Mouse (Mus musculus): ENCODE measurements around the gene Thtpa.

The Thtpa gene

DNA sequence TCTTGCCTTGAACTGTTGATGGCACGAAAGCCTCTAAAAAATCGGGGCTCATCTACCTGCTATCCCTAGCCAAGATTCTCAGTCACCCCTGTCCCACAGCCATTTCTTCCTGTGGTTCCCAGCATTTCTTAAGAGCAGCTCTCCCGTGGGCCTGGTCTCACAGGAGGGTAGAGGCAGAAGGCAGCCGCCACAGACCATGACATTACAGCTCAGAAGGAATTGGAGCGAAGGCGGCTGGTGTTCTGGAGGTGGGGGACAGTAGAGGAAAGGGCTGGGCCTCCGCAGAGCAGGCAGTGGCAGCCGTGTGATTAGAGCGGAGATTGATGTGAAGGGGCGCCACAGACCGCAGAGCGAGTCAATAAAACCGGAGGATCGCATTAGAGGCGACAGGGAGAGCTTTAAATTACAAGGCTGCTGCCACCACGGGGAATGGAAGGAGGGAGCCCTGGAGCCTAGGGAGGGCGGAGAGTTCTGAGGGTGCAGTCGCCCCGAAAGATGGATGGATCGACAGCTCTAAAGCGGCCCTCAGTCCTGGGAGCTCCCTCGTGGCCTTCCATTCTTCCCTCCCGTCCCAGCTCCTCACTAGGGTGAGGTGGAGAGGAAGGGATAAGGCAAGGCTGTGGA, 16.1 kb upstream of the Thtpa start:
- peak; percentile 54 to 56 for DNase-seq

- peak; percentile 88 to 92 for DNase-seq
These were observed 15.2 kb upstream of the Thtpa start for GRCm38 (mm10) chr14:55079214-55079970.

- no peak for DNase-seq
These were observed 13.5 kb upstream of the Thtpa start for GRCm38 (mm10) chr14:55081105-55081504.

- no peak for DNase-seq
These were observed 11.1 kb upstream of the Thtpa start for GRCm38 (mm10) chr14:55083481-55083880.

- DNase-seq: no peak
These were observed 9.1 kb upstream of the Thtpa start for GRCm38 (mm10) chr14:55085324-55086008.

- no peak for DNase-seq
These were observed 8.5 kb upstream of the Thtpa start for GRCm38 (mm10) chr14:55086009-55086514.

GRCm38 (mm10) chr14:55089199-55089947, 5.2 kb upstream of the Thtpa start:
- DNase-seq: peak in 1 of 2 experiments; percentile 68

GRCm38 (mm10) chr14:55091209-55091865, 3.2 kb upstream of the Thtpa start:
- peak; percentile 65 to 68 for DNase-seq

DNA sequence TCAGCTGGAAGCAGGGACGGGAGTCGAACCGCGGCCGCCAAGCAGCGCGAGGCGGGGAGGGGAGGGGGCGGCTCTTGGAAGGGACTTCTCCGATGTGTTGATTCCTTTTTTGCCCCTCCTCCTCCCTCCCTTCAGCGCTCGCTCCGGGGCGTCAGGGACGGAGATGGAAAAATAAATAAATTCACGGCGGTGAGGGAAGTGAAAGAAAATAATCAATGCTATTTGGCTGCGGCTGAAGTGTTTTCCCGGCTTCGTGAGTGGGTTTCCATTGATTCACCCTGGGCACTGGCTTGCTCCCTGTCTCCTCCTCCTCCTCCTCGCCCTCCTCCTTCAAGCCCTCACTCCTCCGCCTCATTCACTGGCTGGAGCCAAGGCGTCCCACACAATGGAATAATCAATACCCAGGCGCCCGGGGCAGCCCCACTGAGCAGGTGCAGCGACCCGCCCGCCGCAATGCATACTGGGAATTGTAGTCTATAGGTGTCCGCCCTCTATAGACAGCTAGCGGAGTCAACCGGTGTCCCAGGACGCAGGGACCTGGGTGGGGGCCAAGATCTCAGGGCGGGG, 2.5 kb upstream of the Thtpa start, which contains the start of gene Zfhx2:
TSS of gene Zfhx2 (minus strand) at position 314 of the 567 bp plus-strand sequence.
- peak; percentile 95 to 98 for DNase-seq

DNA sequence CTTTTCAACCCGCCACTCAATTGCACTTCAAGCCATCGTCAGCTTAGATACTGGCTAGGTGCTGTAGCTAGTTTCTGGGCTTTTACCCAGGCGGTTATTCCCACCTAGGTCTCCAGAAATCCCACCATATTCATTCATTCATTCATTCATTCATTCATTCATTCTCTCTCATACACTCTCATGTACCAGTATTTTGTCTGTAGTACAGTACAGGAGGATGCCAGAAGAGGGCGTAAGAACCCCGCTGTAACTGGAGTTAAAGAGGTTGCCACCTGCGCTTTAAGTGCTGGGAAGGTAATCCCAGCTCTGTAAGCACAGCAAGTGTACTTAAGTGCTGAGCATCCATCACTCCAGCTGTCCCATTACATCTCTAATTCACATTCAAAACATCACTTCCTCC, 657 bp upstream of the Thtpa start:
- no peak for DNase-seq

GRCm38 (mm10) chr14:55095263-55095662, 679 bp downstream of the Thtpa start:
- DNase-seq: peak; percentile 29 to 51

DNA sequence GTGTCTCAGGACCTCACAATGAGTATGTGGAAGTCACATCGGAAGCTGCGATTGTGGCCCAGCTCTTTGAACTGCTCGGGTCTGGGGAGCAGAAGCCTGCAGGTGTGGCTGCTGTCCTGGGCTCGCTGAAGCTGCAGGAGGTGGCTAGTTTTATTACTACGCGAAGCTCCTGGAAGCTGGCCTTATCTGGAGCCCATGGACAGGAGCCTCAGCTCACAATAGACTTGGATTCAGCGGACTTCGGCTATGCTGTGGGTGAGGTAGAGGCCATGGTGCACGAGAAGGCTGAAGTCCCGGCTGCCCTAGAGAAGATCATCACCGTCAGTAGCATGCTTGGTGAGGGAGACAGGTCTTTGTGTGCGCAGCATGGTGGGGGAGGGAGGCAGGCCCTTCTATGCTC, 1.1 kb downstream of the Thtpa start:
- peak in 1 of 2 experiments; percentile 23 for DNase-seq

DNA sequence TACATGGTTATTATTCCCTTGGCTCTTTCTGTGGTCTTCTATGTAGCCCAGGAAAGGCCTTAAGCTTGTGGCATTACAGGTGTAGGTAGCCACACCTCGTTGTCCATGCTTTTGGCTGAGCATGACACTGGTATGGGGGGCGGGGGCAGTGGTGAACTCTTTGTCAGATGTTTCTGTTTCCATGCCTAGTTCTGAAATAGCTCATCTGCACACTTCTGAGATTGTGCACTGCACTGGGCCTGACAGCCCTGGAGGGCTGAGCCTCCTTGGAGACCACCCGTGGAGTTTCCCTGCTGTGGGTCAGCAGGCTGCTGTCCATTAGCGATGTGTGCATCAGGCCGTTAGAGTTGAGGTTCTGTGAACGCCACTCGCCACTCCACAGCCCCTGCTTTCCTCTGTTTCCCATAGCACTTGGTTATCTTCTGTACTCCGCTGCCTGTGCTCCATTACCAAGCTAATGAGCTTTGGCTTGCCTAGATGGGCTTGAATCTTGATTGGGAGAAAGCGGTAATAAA, 2.0 kb downstream of the Thtpa start:
- DNase-seq: peak in 1 of 2 experiments; percentile 32

GRCm38 (mm10) chr14:55097646-55098045, 3.1 kb downstream of the Thtpa start:
- DNase-seq: no peak

DNA sequence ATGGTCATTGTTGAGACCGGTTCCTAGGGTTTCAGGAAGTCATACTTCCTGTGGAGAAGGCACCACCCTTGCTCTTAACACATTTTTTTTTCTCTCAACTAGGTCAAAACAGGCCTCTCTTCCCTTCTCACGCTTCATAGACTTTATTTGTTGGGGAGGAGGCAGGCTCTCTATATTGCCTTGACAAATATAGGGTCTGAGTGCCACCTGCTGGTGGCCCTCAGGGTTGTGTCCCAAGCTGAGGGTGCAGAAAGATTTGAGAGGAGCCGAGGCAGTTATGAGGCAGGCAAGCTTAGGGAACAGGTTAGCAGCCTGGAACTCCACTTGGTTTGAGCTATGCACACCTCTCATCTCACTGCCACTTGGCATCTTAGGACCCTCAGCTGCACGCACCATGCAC, 3.5 kb downstream of the Thtpa start:
- DNase-seq: peak; percentile 56 to 74

DNA sequence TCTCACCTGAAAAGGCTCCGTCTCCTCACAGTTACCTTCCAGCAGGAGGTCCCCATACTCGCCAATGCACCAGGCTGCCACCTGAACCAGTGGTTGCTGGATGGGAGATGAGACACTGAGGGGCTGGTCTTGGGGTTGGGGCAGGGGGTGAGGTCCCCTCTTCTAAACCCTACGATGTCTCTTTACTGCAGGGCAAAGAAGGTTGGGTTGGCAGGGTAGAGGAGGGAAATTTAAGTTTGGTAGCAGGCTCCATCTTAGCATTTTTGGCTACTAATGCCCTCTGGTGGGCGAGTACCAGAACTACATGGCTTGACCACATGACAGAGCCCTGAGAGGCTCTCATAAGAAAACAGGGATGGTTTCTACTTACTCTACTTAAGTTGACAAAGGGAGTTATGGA, 7.0 kb downstream of the Thtpa start:
- DNase-seq: peak; percentile 78 to 85

- peak; percentile 58 to 61 for DNase-seq
These were observed 7.7 kb downstream of the Thtpa start for GRCm38 (mm10) chr14:55102253-55102785.

DNA sequence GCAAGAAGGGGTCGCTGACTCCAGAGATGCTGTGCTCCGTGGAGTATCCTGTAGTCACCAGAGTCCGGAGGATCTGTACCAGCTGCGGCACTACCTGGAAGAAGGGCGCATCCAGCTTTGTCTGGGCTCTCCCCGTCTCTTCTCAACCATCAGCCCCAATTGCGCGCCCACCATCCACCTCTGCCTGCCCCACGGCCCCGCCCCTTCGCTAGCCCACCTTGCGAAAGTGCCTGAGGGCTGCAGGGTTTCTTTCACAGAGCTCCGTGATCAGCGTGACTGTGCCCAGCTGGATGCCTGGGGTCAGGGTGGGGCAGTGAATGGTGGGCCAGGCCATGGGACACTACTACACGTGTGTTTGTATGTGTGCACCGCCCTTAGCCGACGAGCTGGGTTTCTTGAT, 9.8 kb downstream of the Thtpa start:
- peak in 1 of 2 experiments; percentile 50 for DNase-seq

DNA sequence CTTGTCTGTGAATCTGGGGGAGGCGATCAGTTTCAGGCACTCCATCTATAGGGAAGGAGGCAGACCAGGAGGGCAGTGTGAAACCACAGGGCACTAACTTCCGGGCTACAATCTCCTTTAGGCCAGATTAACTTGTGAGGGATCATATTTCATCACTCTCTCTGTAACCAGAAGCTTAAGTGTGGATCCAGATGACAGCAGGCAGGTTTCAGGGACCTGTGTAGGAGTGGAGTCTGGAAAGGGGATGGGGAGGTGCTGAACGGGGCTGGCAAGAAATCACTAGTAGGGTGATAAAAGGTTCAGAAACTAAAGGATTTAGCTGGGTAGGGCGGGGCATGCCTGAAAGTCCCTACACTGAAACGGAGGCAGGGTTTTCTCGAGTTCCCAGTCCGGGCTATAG, 10.8 kb downstream of the Thtpa start:
- DNase-seq: no peak

- peak; percentile 88 to 91 for DNase-seq
These were observed 11.5 kb downstream of the Thtpa start, which contains the start of gene Ap1g2 for GRCm38 (mm10) chr14:55105836-55106809. TSS of gene Ap1g2 (minus strand) at chr14:55106593.

Measured in cerebellum, postnatal 25 days (tissue).